Mouse (Mus musculus) stomach, postnatal 0 days (tissue): ENCODE results near the gene Uts2b. TPM values are rescaled to one million over a fixed set of nuclear protein-coding genes. Genes with fewer than 3 reads are reported as not detected.

Source experiments
- ATAC-seq: fragments of 200-750 bp; cut with Nextera tagmentation; 2 replicates; pipeline ENCODE4 v1.8.0; 2017; ENCODE audit not compliant: low FRiP score, low TSS enrichment
- DNase-seq: peaks from one replicate; pipeline ENCODE4 v3.0.0-alpha.2; 2016; ENCODE audit warnings: low spot score
- H3K27ac ChIP-seq: fragments of 300-500 bp; sonication (generic); replicated peaks from 2 replicates; pipeline ENCODE4 v1.5.1; 2014; ENCODE audit warnings: mild to moderate bottlenecking, control low read depth
- H3K27me3 ChIP-seq: fragments of 300-500 bp; sonication (generic); 2 replicates; pipeline ENCODE4 v1.6.1; 2014; ENCODE audit warnings: low read length; ENCODE audit not compliant: control insufficient read depth, insufficient read depth
- H3K36me3 ChIP-seq: fragments of 300-500 bp; sonication (generic); 2 replicates; pipeline ENCODE4 v1.6.1; 2014; ENCODE audit warnings: low read length, mixed read lengths; ENCODE audit not compliant: control insufficient read depth, insufficient read depth
- H3K4me1 ChIP-seq: fragments of 300-500 bp; sonication (generic); replicated peaks from 2 replicates; pipeline ENCODE4 v1.6.1; 2014; ENCODE audit warnings: antibody characterized with exemption; ENCODE audit not compliant: control insufficient read depth, insufficient read depth
- H3K4me2 ChIP-seq: fragments of 300-500 bp; sonication (generic); replicated peaks from 2 replicates; pipeline ENCODE4 v1.6.1; 2014; ENCODE audit warnings: low read depth, mild to moderate bottlenecking, control low read depth, moderate library complexity
- H3K4me3 ChIP-seq: fragments of 300-500 bp; sonication (generic); 2 replicates; pipeline ENCODE4 v1.5.1; 2014; ENCODE audit warnings: low read depth, low read length, control low read depth
- H3K9ac ChIP-seq: fragments of 300-500 bp; sonication (generic); 2 replicates; pipeline ENCODE4 v1.6.1; 2014; ENCODE audit warnings: mild to moderate bottlenecking, low read length, control low read depth, mixed read lengths
- H3K9me3 ChIP-seq: fragments of 300-500 bp; sonication (generic); 2 replicates; pipeline ENCODE4 v1.6.1; 2016; ENCODE audit warnings: low read length; ENCODE audit not compliant: control insufficient read depth
- CTCF ChIP-seq: IDR thresholded peaks from 2 replicates; pipeline ENCODE4 v1.5.1; 2016; ENCODE audit warnings: antibody characterized with exemption, low read depth, mild to moderate bottlenecking, moderate library complexity
- EP300 ChIP-seq: optimal IDR thresholded peaks from 2 replicates; pipeline ENCODE3; 2016; ENCODE audit warnings: antibody characterized with exemption
- WGBS: fragments of 180-500 bp; shearing (Covaris S2); extraction: QIAGEN DNeasy Blood & Tissue Kit; methylation state at CpG from one replicate; pipeline ENCODE4 v1.1.7; 2014; 5-methylcytosine and 5-hydroxymethylcytosine counted together
- polyA plus RNA-seq: library from polyadenylated mRNA; unstranded; fragments of >200 nt; fragmentation: Nextera tagmentation; extraction: Ambion mirVana; gene quantifications from 2 replicates; pipeline ENCODE4 v1.2.1, GENCODE M21; 2015

The Uts2b gene
- polyA plus RNA-seq: 0.23 and 0.36 TPM in 2 replicates

GRCm38 (mm10) chr16:27370191-27370590, at the start of gene Uts2b:
TSS of gene Uts2b (minus strand) at chr16:27370239.
- H3K27me3 ChIP-seq: no peaks in the 10 kb centered on the region
- H3K9ac ChIP-seq: no peak within 1 kb of the TSS
- no peaks in the 10 kb centered on the region for H3K36me3 ChIP-seq
- no peak for TF ChIP-seq EP300
- no peak for DNase-seq
- no peak within 1 kb of the TSS for H3K27ac ChIP-seq
- 52% methylated on average over 8 of the region's 8 CpGs for WGBS
- no peak within 1 kb of the TSS for H3K4me3 ChIP-seq
- no peak for ATAC-seq
- no peaks in the 10 kb centered on the region for H3K9me3 ChIP-seq
- no peaks in the 10 kb centered on the region for H3K4me1 ChIP-seq
- no peak within 1 kb of the TSS for H3K4me2 ChIP-seq

- Histone ChIP-seq H3K9ac (no peak overlapping the region), H3K27me3 (no peaks in the 10 kb centered on the region), H3K36me3 (peaks cover 17% of the 10 kb centered on the region), H3K4me3 (no peak overlapping the region), H3K4me1 (no peaks in the 10 kb centered on the region), H3K27ac (no peak overlapping the region), H3K4me2 (no peak overlapping the region), H3K9me3 (no peaks in the 10 kb centered on the region)
- DNase-seq (no peak), ATAC-seq (no peak)
- no peak for TF ChIP-seq CTCF
- TF ChIP-seq EP300: no peak
- WGBS: 84% methylated on average over 3 of the region's 3 CpGs
Measured at GRCm38 (mm10) chr16:27417632-27418031, 47.6 kb upstream of the Uts2b start.

GRCm38 (mm10) chr16:27416937-27417584, 47.0 kb upstream of the Uts2b start:
- DNase-seq: no peak
- TF ChIP-seq CTCF (no peak), EP300 (no peak)

GRCm38 (mm10) chr16:27404107-27404506, 34.1 kb upstream of the Uts2b start:
- no peak overlapping the region for H3K4me3 ChIP-seq
- DNase-seq (no peak), ATAC-seq (no peak)
- H3K9me3 ChIP-seq: no peaks in the 10 kb centered on the region
- no peak overlapping the region for H3K27ac ChIP-seq
- no peak overlapping the region for H3K4me2 ChIP-seq
- H3K36me3 ChIP-seq: peaks cover 7% of the 10 kb centered on the region; the same call in 1 of the 2 replicates
- H3K27me3 ChIP-seq: no peaks in the 10 kb centered on the region
- H3K4me1 ChIP-seq: no peaks in the 10 kb centered on the region
- TF ChIP-seq CTCF: no peak
- TF ChIP-seq EP300: no peak
- no peak overlapping the region for H3K9ac ChIP-seq

More at GRCm38 (mm10) chr16:27416937-27417584, 47.0 kb upstream of the Uts2b start:
- Histone ChIP-seq H3K36me3 (peaks cover 15% of the 10 kb centered on the region), H3K9ac (no peak overlapping the region), H3K27ac (no peak overlapping the region), H3K9me3 (no peaks in the 10 kb centered on the region), H3K4me3 (no peak overlapping the region), H3K4me2 (no peak overlapping the region), H3K4me1 (no peaks in the 10 kb centered on the region), H3K27me3 (no peaks in the 10 kb centered on the region)
- ATAC-seq: no peak
- 94% methylated on average over 6 of the region's 6 CpGs for WGBS

- no peaks in the 10 kb centered on the region for H3K27me3 ChIP-seq
- H3K36me3 ChIP-seq: peaks cover under 1% of the 10 kb centered on the region; the same call in 1 of the 2 replicates
- H3K9ac ChIP-seq: no peak overlapping the region
- ATAC-seq: no peak
- no peaks in the 10 kb centered on the region for H3K4me1 ChIP-seq
- TF ChIP-seq EP300 (no peak), CTCF (no peak)
- no peak overlapping the region for H3K4me3 ChIP-seq
- no peaks in the 10 kb centered on the region for H3K9me3 ChIP-seq
- H3K4me2 ChIP-seq: no peak overlapping the region
- no peak overlapping the region for H3K27ac ChIP-seq
- no peak for DNase-seq
- 79% methylated on average over 2 of the region's 2 CpGs for WGBS
Measured at GRCm38 (mm10) chr16:27401579-27401978, 31.5 kb upstream of the Uts2b start.

GRCm38 (mm10) chr16:27399719-27400253, 29.7 kb upstream of the Uts2b start:
- WGBS: 87% methylated on average over 6 of the region's 6 CpGs
- no peak overlapping the region for H3K9ac ChIP-seq

More at GRCm38 (mm10) chr16:27399719-27400253, 29.7 kb upstream of the Uts2b start:
- TF ChIP-seq EP300: no peak
- TF ChIP-seq CTCF: no peak
- no peak for ATAC-seq
- H3K27me3 ChIP-seq: no peaks in the 10 kb centered on the region
- H3K4me1 ChIP-seq: no peaks in the 10 kb centered on the region
- no peak overlapping the region for H3K4me3 ChIP-seq
- H3K4me2 ChIP-seq: no peak overlapping the region
- no peak for DNase-seq
- no peak overlapping the region for H3K27ac ChIP-seq
- no peaks in the 10 kb centered on the region for H3K36me3 ChIP-seq
- no peaks in the 10 kb centered on the region for H3K9me3 ChIP-seq
